Comparison of ENCODE assay signal across 8 mouse cellular contexts in genomic region chr7:84029120-84029771, GRCm38 (mm10). TPM values are rescaled to one million over a fixed set of nuclear protein-coding genes. Genes with fewer than 3 reads are reported as not detected.
DNase-seq lines count a peak whose midpoint lies in the region; ATAC-seq and TF ChIP-seq lines count a peak whose summit lies in the region.

No protein-coding gene starts in this region.

- no peak overlapping the region for H3K27ac ChIP-seq in forebrain, postnatal 0 days (ENCODE audit: low read depth, low read length)
- H3K27ac ChIP-seq in forebrain, embryonic 12.5 days: no peak overlapping the region
- no peak overlapping the region; the same call in 1 of the 2 replicates for H3K27ac ChIP-seq in lung, embryonic 15.5 days
- H3K27ac ChIP-seq in hindbrain, postnatal 0 days: peak overlapping the region; percentile 51; the same call in 1 of the 2 replicates

- no peaks in the 10 kb centered on the region for H3K4me1 ChIP-seq in forebrain, postnatal 0 days (ENCODE audit: insufficient read depth)
- no peaks in the 10 kb centered on the region for H3K4me1 ChIP-seq in forebrain, embryonic 12.5 days
- H3K4me1 ChIP-seq in lung, embryonic 15.5 days: peaks cover 3% of the 10 kb centered on the region; the same call in 1 of the 2 replicates
- H3K4me1 ChIP-seq in hindbrain, postnatal 0 days (ENCODE audit: insufficient read depth, low read length): peaks cover 4% of the 10 kb centered on the region; the same call in 1 of the 2 replicates

- TF ChIP-seq CTCF in forebrain, postnatal 0 days (IDR thresholded peaks at IDR 0.05; ENCODE audit: low read depth): no peak
- TF ChIP-seq CTCF in hindbrain, postnatal 0 days (IDR thresholded peaks at IDR 0.05; ENCODE audit: low read depth): no peak

- H3K36me3 ChIP-seq in forebrain, postnatal 0 days (ENCODE audit: insufficient read depth): no peaks in the 10 kb centered on the region
- H3K36me3 ChIP-seq in forebrain, embryonic 12.5 days (replicated peaks): no peaks in the 10 kb centered on the region
- H3K36me3 ChIP-seq in lung, embryonic 15.5 days: no peaks in the 10 kb centered on the region
- H3K36me3 ChIP-seq in hindbrain, postnatal 0 days (ENCODE audit: insufficient read depth, low read length): no peaks in the 10 kb centered on the region

- peak; percentile 47; the same call in 1 of the 2 replicates for ATAC-seq in forebrain, postnatal 0 days
- ATAC-seq in forebrain, embryonic 12.5 days (ENCODE audit: low FRiP score): no peak
- 0 out of 2 replicates have a peak, but pooled peaks have one; percentile 15 for ATAC-seq in lung, embryonic 15.5 days (ENCODE audit: borderline replicate concordance, extremely low read depth, low FRiP score, low TSS enrichment)
- ATAC-seq in hindbrain, postnatal 0 days: peak; percentile 82

- no peak overlapping the region for H3K4me3 ChIP-seq in forebrain, postnatal 0 days (ENCODE audit: low read depth, low read length)
- no peak overlapping the region for H3K4me3 ChIP-seq in forebrain, embryonic 12.5 days (replicated peaks)
- no peak overlapping the region for H3K4me3 ChIP-seq in lung, embryonic 15.5 days
- H3K4me3 ChIP-seq in hindbrain, postnatal 0 days (ENCODE audit: low read length): no peak overlapping the region

- DNase-seq in forebrain, postnatal 0 days: no peak
- DNase-seq in lung, postnatal 25 days (ENCODE audit: low spot score): no peak
- DNase-seq in cerebellum, adult 11 months: peak; percentile 39
- DNase-seq in hindbrain, postnatal 0 days (ENCODE audit: low spot score): peak; percentile 56
- DNase-seq in yolk sac, embryonic 10.5 days (ENCODE audit: low spot score): no peak
- no peak for DNase-seq in layer of hippocampus, postnatal 36 days

- no peak overlapping the region for H3K4me2 ChIP-seq in forebrain, postnatal 0 days (ENCODE audit: low read depth)
- no peak overlapping the region for H3K4me2 ChIP-seq in forebrain, embryonic 12.5 days
- no peak overlapping the region for H3K4me2 ChIP-seq in lung, embryonic 15.5 days
- H3K4me2 ChIP-seq in hindbrain, postnatal 0 days (ENCODE audit: low read depth, low read length): no peak overlapping the region

- H3K9ac ChIP-seq in forebrain, postnatal 0 days: no peak overlapping the region
- H3K9ac ChIP-seq in forebrain, embryonic 12.5 days: no peak overlapping the region
- no peak overlapping the region for H3K9ac ChIP-seq in lung, embryonic 15.5 days
- 0 out of 2 replicates have a peak overlapping the region, but pooled peaks have one; percentile 1 for H3K9ac ChIP-seq in hindbrain, postnatal 0 days (replicated peaks; ENCODE audit: low read length)

- WGBS in forebrain, postnatal 0 days: 61% methylated on average over 3 of the region's 3 CpGs
- 75% methylated on average over 3 of the region's 3 CpGs for WGBS in forebrain, embryonic 12.5 days
- WGBS in lung, embryonic 15.5 days: 37% methylated on average over 3 of the region's 3 CpGs
- 42% methylated on average over 3 of the region's 3 CpGs for WGBS in hindbrain, postnatal 0 days

- H3K27me3 ChIP-seq in forebrain, postnatal 0 days (ENCODE audit: insufficient read depth, low read length): no peaks in the 10 kb centered on the region
- H3K27me3 ChIP-seq in forebrain, embryonic 12.5 days: no peaks in the 10 kb centered on the region
- H3K27me3 ChIP-seq in lung, embryonic 15.5 days: no peaks in the 10 kb centered on the region
- no peaks in the 10 kb centered on the region for H3K27me3 ChIP-seq in hindbrain, postnatal 0 days (ENCODE audit: insufficient read depth, low read length)

- no peaks in the 10 kb centered on the region for H3K9me3 ChIP-seq in forebrain, postnatal 0 days (ENCODE audit: low read length)
- H3K9me3 ChIP-seq in forebrain, embryonic 12.5 days: no peaks in the 10 kb centered on the region
- no peaks in the 10 kb centered on the region for H3K9me3 ChIP-seq in lung, embryonic 15.5 days
- no peaks in the 10 kb centered on the region for H3K9me3 ChIP-seq in hindbrain, postnatal 0 days (ENCODE audit: low read length)

RNA-seq across cellular contexts. Expression of gene Cemip, which starts 57.1 kb away (rescaled TPM):
- 4.4 and 5.5 TPM in 2 replicates for total RNA-seq in forebrain, postnatal 0 days (2014; rRNA removed)
- polyA plus RNA-seq in forebrain, postnatal 0 days (2015; fragmentation: Nextera tagmentation; extraction: Ambion mirVana): 0.20 and 0.34 TPM in 2 replicates
- 0.63 and 0.69 TPM in 2 replicates for polyA plus RNA-seq in forebrain, embryonic 12.5 days (2016; fragmentation: Nextera tagmentation; extraction: Ambion mirVana)
- 1.4 and 1.6 TPM in 2 replicates for polyA plus RNA-seq in lung, embryonic 15.5 days (2015; fragmentation: Nextera tagmentation; extraction: Ambion mirVana)
- 5.7 and 10.3 TPM in 2 replicates for total RNA-seq in hindbrain, postnatal 0 days (2014; rRNA removed)
- polyA plus RNA-seq in hindbrain, postnatal 0 days (2015; fragmentation: Nextera tagmentation; extraction: Ambion mirVana): 0.81 and 1.0 TPM in 2 replicates
- 10 to 100 TPM; 21.0 to 24.1 TPM for total RNA-seq in layer of hippocampus, postnatal 36 days (2021)

Comparison
In these comparisons a context has a peak if more than half of its experiments do, and no peak if none do; other contexts are left out.
1. DNase-seq: peak in cerebellum, adult 11 months (single experiment) and hindbrain, postnatal 0 days (single experiment); none in forebrain, postnatal 0 days (single experiment), lung, postnatal 25 days (single experiment), yolk sac, embryonic 10.5 days (single experiment) and layer of hippocampus, postnatal 36 days (0 of 2).